Mouse (Mus musculus) midbrain, embryonic 10.5 days (tissue): ENCODE data around the gene Mapk13. TPM values are rescaled to one million over a fixed set of nuclear protein-coding genes. Genes with fewer than 3 reads are reported as not detected.
A peak's percentile ranks its signal among the peaks of the same experiment; 100 is the strongest.

Experiments
- DNase-seq: peaks from one replicate; pipeline ENCODE4 v3.0.0-alpha.2; 2017; ENCODE audit warnings: low spot score
- H3K27ac ChIP-seq: fragments of 300-500 bp; sonication (generic); replicated peaks from 2 replicates; pipeline ENCODE4 v1.5.1; 2016; ENCODE audit warnings: mild to moderate bottlenecking
- H3K27me3 ChIP-seq: fragments of 300-500 bp; sonication (generic); 2 replicates; pipeline ENCODE4 v1.6.1; 2016; ENCODE audit warnings: low read depth, mild to moderate bottlenecking; ENCODE audit not compliant: poor library complexity, severe bottlenecking
- H3K36me3 ChIP-seq: fragments of 300-500 bp; sonication (generic); 2 replicates; pipeline ENCODE4 v1.6.1; 2016; ENCODE audit warnings: mild to moderate bottlenecking, moderate library complexity
- H3K4me1 ChIP-seq: fragments of 300-500 bp; sonication (generic); 2 replicates; pipeline ENCODE4 v1.6.1; 2016
- H3K4me3 ChIP-seq: fragments of 300-500 bp; sonication (generic); 2 replicates; pipeline ENCODE4 v1.5.1; 2016; ENCODE audit warnings: mild to moderate bottlenecking, moderate library complexity
- H3K9me3 ChIP-seq: fragments of 300-500 bp; sonication (generic); replicated peaks from 2 replicates; pipeline ENCODE4 v1.6.1; 2016; ENCODE audit warnings: mild to moderate bottlenecking
- WGBS: fragments of 180-500 bp; shearing (Covaris S2); methylation state at CpG from one replicate; pipeline ENCODE4 v1.1.7; 2016; 5-methylcytosine and 5-hydroxymethylcytosine counted together
- polyA plus RNA-seq: library from polyadenylated mRNA; unstranded; fragments of >200 nt; fragmentation: Nextera tagmentation; extraction: Ambion mirVana; gene quantifications from 2 replicates; pipeline ENCODE4 v1.2.1, GENCODE M21; 2016

Mapk13 gene
- polyA plus RNA-seq, 1 experiment from 2014 or later, result 4.0 TPM

- H3K9me3 ChIP-seq, result no peaks in the 10 kb centered on the region
- H3K27me3 ChIP-seq, result no peaks in the 10 kb centered on the region
- H3K36me3 ChIP-seq, result no peaks in the 10 kb centered on the region
- H3K4me3 ChIP-seq, result no peak overlapping the region
- H3K4me1 ChIP-seq, result 0 out of 2 replicates have a peak, but pooled peaks cover 7% of the 10 kb centered on the region
- no peak for DNase-seq
- no peak overlapping the region for H3K27ac ChIP-seq
- 90% methylated on average over 3 of the region's 3 CpGs for WGBS
Observed at GRCm38 (mm10) chr17:28779735-28780134, 10.6 kb downstream of the Mapk13 start.

GRCm38 (mm10) chr17:28780836-28781235, 11.7 kb downstream of the Mapk13 start:
- no peaks in the 10 kb centered on the region for H3K9me3 ChIP-seq
- no peaks in the 10 kb centered on the region for H3K36me3 ChIP-seq
- H3K27me3 ChIP-seq, result no peaks in the 10 kb centered on the region
- H3K27ac ChIP-seq, result no peak overlapping the region
- H3K4me1 ChIP-seq, result 0 out of 2 replicates have a peak, but pooled peaks cover 7% of the 10 kb centered on the region
- no peak overlapping the region for H3K4me3 ChIP-seq
- DNase-seq, result no peak
- 83% methylated on average over 3 of the region's 3 CpGs for WGBS

GRCm38 (mm10) chr17:28781290-28782045, 12.4 kb downstream of the Mapk13 start:
- no peaks in the 10 kb centered on the region for H3K36me3 ChIP-seq
- no peak overlapping the region; the same call in 1 of the 2 replicates for H3K27ac ChIP-seq
- H3K4me3 ChIP-seq, result no peak overlapping the region
- no peaks in the 10 kb centered on the region for H3K27me3 ChIP-seq
- DNase-seq, result no peak
- H3K9me3 ChIP-seq, result no peaks in the 10 kb centered on the region
- 0 out of 2 replicates have a peak, but pooled peaks cover 7% of the 10 kb centered on the region for H3K4me1 ChIP-seq
- 55% methylated on average over 9 of the region's 9 CpGs for WGBS

- no peak overlapping the region for H3K4me3 ChIP-seq
- no peaks in the 10 kb centered on the region for H3K9me3 ChIP-seq
- no peak for DNase-seq
- H3K36me3 ChIP-seq, result no peaks in the 10 kb centered on the region
- H3K27ac ChIP-seq, result no peak overlapping the region
- H3K4me1 ChIP-seq, result 0 out of 2 replicates have a peak, but pooled peaks cover 7% of the 10 kb centered on the region
- WGBS, result 92% methylated on average over 3 of the region's 3 CpGs
- no peaks in the 10 kb centered on the region for H3K27me3 ChIP-seq
Observed at GRCm38 (mm10) chr17:28785036-28785435, 15.9 kb downstream of the Mapk13 start.

- Histone ChIP-seq H3K27ac (no peak overlapping the region), H3K27me3 (no peaks in the 10 kb centered on the region), H3K4me1 (0 out of 2 replicates have a peak, but pooled peaks cover 3% of the 10 kb centered on the region), H3K36me3 (no peaks in the 10 kb centered on the region), H3K4me3 (no peak overlapping the region), H3K9me3 (no peaks in the 10 kb centered on the region)
- no peak for DNase-seq
- 96% methylated on average over 12 of the region's 12 CpGs for WGBS
Observed at GRCm38 (mm10) chr17:28787507-28787906, 18.4 kb downstream of the Mapk13 start.

GRCm38 (mm10) chr17:28797031-28797430, 27.9 kb downstream of the Mapk13 start:
- H3K27me3 ChIP-seq, result no peaks in the 10 kb centered on the region
- no peaks in the 10 kb centered on the region; the same call in 1 of the 2 replicates for H3K9me3 ChIP-seq
- no peak overlapping the region for H3K27ac ChIP-seq
- 94% methylated on average over 4 of the region's 4 CpGs for WGBS
- no peak for DNase-seq
- no peaks in the 10 kb centered on the region for H3K36me3 ChIP-seq
- no peak overlapping the region for H3K4me3 ChIP-seq
- peaks cover 20% of the 10 kb centered on the region for H3K4me1 ChIP-seq

- WGBS, result 30% methylated on average over 14 of the region's 14 CpGs
- Histone ChIP-seq H3K27me3 (no peaks in the 10 kb centered on the region), H3K4me3 (peak overlapping the region; percentile 88), H3K27ac (peak overlapping the region; percentile 100), H3K36me3 (peaks cover 6% of the 10 kb centered on the region; the same call in 1 of the 2 replicates), H3K4me1 (peaks cover 34% of the 10 kb centered on the region), H3K9me3 (no peaks in the 10 kb centered on the region; the same call in 1 of the 2 replicates)
- no peak for DNase-seq
Observed at GRCm38 (mm10) chr17:28799291-28800160, 30.4 kb downstream of the Mapk13 start.

- Histone ChIP-seq H3K36me3 (peaks cover 13% of the 10 kb centered on the region; the same call in 1 of the 2 replicates), H3K27ac (peak overlapping the region; percentile 100), H3K9me3 (no peaks in the 10 kb centered on the region; the same call in 1 of the 2 replicates), H3K4me3 (peak overlapping the region; percentile 88), H3K4me1 (peaks cover 34% of the 10 kb centered on the region), H3K27me3 (no peaks in the 10 kb centered on the region)
- DNase-seq, result no peak
- WGBS, result under 1% methylated on average over 15 of the region's 15 CpGs
Observed at GRCm38 (mm10) chr17:28800281-28800670, 31.2 kb downstream of the Mapk13 start.

GRCm38 (mm10) chr17:28800671-28801412, 31.7 kb downstream of the Mapk13 start, which contains the start of gene Brpf3:
TSS of gene Brpf3 (plus strand) at chr17:28801090.
- Histone ChIP-seq H3K36me3 (peaks cover 18% of the 10 kb centered on the region), H3K4me3 (peak within 1 kb of the TSS; percentile 88), H3K27me3 (no peaks in the 10 kb centered on the region), H3K27ac (peak within 1 kb of the TSS; percentile 100), H3K4me1 (peaks cover 34% of the 10 kb centered on the region), H3K9me3 (no peaks in the 10 kb centered on the region)
- 2% methylated on average over 81 of the region's 99 CpGs for WGBS
- DNase-seq, result peak; percentile 84

- WGBS, result 1% methylated on average over 34 of the region's 42 CpGs
Observed at GRCm38 (mm10) chr17:28801474-28802005, 32.4 kb downstream of the Mapk13 start.

GRCm38 (mm10) chr17:28802006-28802481, 32.9 kb downstream of the Mapk13 start:
- H3K36me3 ChIP-seq, result peaks cover 30% of the 10 kb centered on the region
- WGBS, result 2% methylated on average over 18 of the region's 18 CpGs

More at GRCm38 (mm10) chr17:28801474-28802005, 32.4 kb downstream of the Mapk13 start:
- H3K36me3 ChIP-seq, result peaks cover 25% of the 10 kb centered on the region
- H3K27ac ChIP-seq, result peak overlapping the region; percentile 100
- H3K27me3 ChIP-seq, result no peaks in the 10 kb centered on the region
- H3K4me3 ChIP-seq, result peak overlapping the region; percentile 88
- peaks cover 34% of the 10 kb centered on the region for H3K4me1 ChIP-seq
- peak; percentile 100 for DNase-seq
- no peaks in the 10 kb centered on the region for H3K9me3 ChIP-seq

More at GRCm38 (mm10) chr17:28802006-28802481, 32.9 kb downstream of the Mapk13 start:
- Histone ChIP-seq H3K4me3 (peak overlapping the region; percentile 88), H3K4me1 (peaks cover 34% of the 10 kb centered on the region), H3K27ac (peak overlapping the region; percentile 100), H3K9me3 (no peaks in the 10 kb centered on the region), H3K27me3 (no peaks in the 10 kb centered on the region)
- no peak for DNase-seq
